Mouse (Mus musculus) lung, embryonic 14.5 days (tissue): ENCODE data around the gene Shank2. TPM values are rescaled to one million over a fixed set of nuclear protein-coding genes. Genes with fewer than 3 reads are reported as not detected.

Experiments used
- ATAC-seq: fragments of 200-750 bp; cut with Nextera tagmentation; 2 replicates; pipeline ENCODE4 v1.8.0; 2017; ENCODE audit warnings: mild to moderate bottlenecking, moderate TSS enrichment, moderate library complexity; ENCODE audit not compliant: insufficient read depth
- DNase-seq: peaks from one replicate; pipeline ENCODE4 v3.0.0-alpha.2; 2015
- H3K27ac ChIP-seq: fragments of 300-500 bp; sonication (generic); 2 replicates; pipeline ENCODE4 v1.5.1; 2014; ENCODE audit warnings: low read depth, mild to moderate bottlenecking, moderate library complexity
- H3K27me3 ChIP-seq: fragments of 300-500 bp; sonication (generic); 2 replicates; pipeline ENCODE4 v1.6.1; 2014; ENCODE audit warnings: low read length, control low read depth; ENCODE audit not compliant: insufficient read depth
- H3K36me3 ChIP-seq: fragments of 300-500 bp; sonication (generic); 2 replicates; pipeline ENCODE4 v1.6.1; 2014; ENCODE audit warnings: control low read depth; ENCODE audit not compliant: insufficient read depth
- H3K4me1 ChIP-seq: fragments of 300-500 bp; sonication (generic); 2 replicates; pipeline ENCODE4 v1.6.1; 2014; ENCODE audit warnings: antibody characterized with exemption, control low read depth; ENCODE audit not compliant: insufficient read depth
- H3K4me2 ChIP-seq: fragments of 300-500 bp; sonication (generic); 2 replicates; pipeline ENCODE4 v1.6.1; 2014; ENCODE audit warnings: mild to moderate bottlenecking
- H3K4me3 ChIP-seq: fragments of 300-500 bp; sonication (generic); 2 replicates; pipeline ENCODE4 v1.5.1; 2014; ENCODE audit warnings: low read depth, low read length
- H3K9ac ChIP-seq: fragments of 300-500 bp; sonication (generic); 2 replicates; pipeline ENCODE4 v1.6.1; 2014
- H3K9me3 ChIP-seq: fragments of 300-500 bp; sonication (generic); 2 replicates; pipeline ENCODE4 v1.6.1; 2016; ENCODE audit warnings: low read depth, low read length, control low read depth
- CTCF ChIP-seq: IDR thresholded peaks from 2 replicates; pipeline ENCODE4 v1.5.1; 2016; ENCODE audit warnings: antibody characterized with exemption, low read depth
- WGBS: fragments of 180-500 bp; shearing (Covaris S2); extraction: QIAGEN DNeasy Blood & Tissue Kit; methylation state at CpG from one replicate; pipeline ENCODE4 v1.1.7; 2014; 5-methylcytosine and 5-hydroxymethylcytosine counted together
- polyA plus RNA-seq: library from polyadenylated mRNA; unstranded; fragments of >200 nt; fragmentation: Nextera tagmentation; extraction: Ambion mirVana; gene quantifications from 2 replicates; pipeline ENCODE4 v1.2.1, GENCODE M21; 2014

Gene Shank2
- polyA plus RNA-seq, 1 experiment from 2014 or later: 2.1 TPM

DNA sequence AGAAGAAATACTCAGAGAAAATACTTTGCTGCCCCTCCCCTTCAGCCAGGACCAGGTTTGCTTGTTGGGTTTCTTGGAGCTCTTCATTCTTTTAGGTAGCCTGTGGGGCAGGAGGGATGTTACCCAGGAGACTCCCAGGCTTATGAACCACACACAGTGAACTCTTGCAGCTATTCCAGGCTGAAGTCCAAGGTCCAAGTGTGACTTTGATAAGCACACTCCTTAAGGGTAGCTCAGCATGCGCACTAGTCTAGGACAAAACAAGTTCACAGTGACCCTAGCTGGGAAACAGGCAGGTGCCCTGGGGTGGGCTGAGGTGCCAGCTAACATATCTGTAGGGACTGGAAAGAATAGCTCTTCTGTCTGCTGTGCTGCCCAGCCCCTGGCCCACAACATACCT lies 117.8 kb downstream of the Shank2 start:
- no peak overlapping the region for H3K4me2 ChIP-seq
- ATAC-seq (no peak), DNase-seq (no peak)
- no peaks in the 10 kb centered on the region for H3K9me3 ChIP-seq
- H3K27ac ChIP-seq: no peak overlapping the region
- no peaks in the 10 kb centered on the region for H3K27me3 ChIP-seq
- no peak for TF ChIP-seq CTCF
- H3K4me1 ChIP-seq: no peaks in the 10 kb centered on the region
- 78% methylated on average over 1 of the region's 1 CpGs for WGBS
- no peak overlapping the region for H3K4me3 ChIP-seq
- no peak overlapping the region for H3K9ac ChIP-seq
- H3K36me3 ChIP-seq: no peaks in the 10 kb centered on the region

DNA sequence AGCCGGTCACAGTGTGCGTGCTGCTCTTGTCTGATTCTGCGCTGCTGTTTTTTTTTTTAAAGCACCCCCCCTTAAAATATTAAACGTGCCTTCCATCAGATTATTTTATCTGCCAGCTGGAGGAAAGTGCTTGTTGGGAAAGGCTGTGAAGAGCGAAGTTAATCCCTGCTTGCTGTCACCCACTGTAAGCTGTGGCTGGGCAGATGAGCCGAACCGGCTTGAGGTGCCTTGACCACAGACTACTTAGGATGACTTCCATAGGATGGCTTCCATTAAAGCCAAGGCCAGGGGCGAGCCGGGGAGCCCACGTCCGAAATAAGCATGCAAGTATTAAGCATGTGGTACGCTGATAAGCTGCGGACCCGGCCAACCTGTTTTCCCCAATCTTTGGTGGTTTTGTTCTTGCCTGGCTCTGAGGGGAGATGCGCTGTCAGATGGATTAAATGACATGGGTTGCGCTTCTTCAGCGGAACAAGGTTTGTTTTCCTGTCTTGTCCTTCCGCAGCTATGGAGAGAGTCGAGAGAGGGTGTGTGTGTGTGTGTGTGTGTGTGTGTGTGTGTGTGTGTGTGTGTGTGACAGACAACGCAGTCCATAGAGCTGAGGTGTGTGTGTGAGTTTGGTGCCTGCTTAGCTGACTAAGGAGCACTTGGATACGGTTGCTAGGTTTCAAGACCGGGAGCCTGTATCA lies 131.1 kb downstream of the Shank2 start:
- ATAC-seq (no peak), DNase-seq (no peak)
- H3K9me3 ChIP-seq: no peaks in the 10 kb centered on the region
- H3K4me2 ChIP-seq: no peak overlapping the region
- no peaks in the 10 kb centered on the region for H3K27me3 ChIP-seq
- no peak overlapping the region for H3K4me3 ChIP-seq
- no peaks in the 10 kb centered on the region for H3K4me1 ChIP-seq
- TF ChIP-seq CTCF: no peak
- 68% methylated on average over 22 of the region's 22 CpGs for WGBS
- no peak overlapping the region for H3K9ac ChIP-seq
- no peak overlapping the region for H3K27ac ChIP-seq
- H3K36me3 ChIP-seq: no peaks in the 10 kb centered on the region

DNA sequence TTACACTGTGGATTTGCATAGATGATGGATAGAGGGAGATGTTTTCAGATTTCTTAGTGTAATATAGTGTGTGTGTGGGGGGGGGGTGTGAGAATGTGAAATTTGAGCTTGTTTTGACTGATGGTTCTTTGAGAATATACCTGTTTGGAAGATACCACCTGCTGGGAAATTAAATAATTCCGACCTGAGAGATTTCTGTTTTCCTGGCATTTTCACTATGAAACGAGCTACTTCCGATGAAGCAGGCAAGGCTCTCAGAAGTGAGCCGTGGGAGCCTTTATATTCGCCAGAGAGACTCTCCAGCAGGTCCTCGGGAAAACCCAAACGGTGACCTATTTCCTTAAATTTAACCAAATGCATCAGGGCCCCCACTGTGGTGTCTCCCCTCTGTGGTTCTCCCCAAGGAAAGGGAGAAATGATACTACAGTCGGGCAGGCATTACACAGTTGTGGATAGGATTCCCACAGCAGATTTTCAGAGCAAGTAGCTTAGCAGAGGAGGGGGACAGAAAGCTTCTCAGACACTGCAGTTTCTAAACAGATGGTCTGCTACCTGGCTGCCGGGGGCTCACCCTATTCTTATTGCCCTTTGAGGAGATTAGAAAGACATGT lies 131.8 kb downstream of the Shank2 start:
- H3K4me3 ChIP-seq: no peak overlapping the region
- H3K27me3 ChIP-seq: no peaks in the 10 kb centered on the region
- TF ChIP-seq CTCF: no peak
- DNase-seq: no peak
- H3K27ac ChIP-seq: no peak overlapping the region
- no peak overlapping the region for H3K4me2 ChIP-seq
- H3K36me3 ChIP-seq: no peaks in the 10 kb centered on the region
- no peak overlapping the region for H3K9ac ChIP-seq
- no peaks in the 10 kb centered on the region for H3K9me3 ChIP-seq
- no peak for ATAC-seq
- no peaks in the 10 kb centered on the region for H3K4me1 ChIP-seq
- WGBS: 68% methylated on average over 9 of the region's 9 CpGs

DNA sequence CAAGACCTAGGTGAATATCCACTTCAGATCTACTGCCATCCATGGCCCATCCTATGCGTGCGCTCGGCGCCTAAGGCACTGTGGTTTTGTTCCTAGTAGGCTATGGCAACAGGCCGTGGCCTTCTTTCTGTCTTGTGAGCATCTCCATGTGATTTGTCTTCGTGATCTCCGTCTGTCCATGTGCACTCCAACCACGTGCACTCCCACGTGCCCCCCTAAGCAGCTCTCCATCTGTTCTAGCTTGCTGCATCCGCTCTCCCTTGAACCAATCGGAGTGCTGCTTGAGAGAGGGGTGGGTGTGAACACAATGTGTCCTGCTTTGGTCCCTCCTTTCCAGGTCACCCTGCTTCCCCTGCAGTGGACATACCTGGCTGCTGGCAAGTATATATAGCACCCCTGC lies 133.0 kb downstream of the Shank2 start:
- DNase-seq (no peak), ATAC-seq (no peak)
- Histone ChIP-seq H3K4me2 (no peak overlapping the region), H3K9ac (no peak overlapping the region), H3K36me3 (no peaks in the 10 kb centered on the region), H3K4me1 (no peaks in the 10 kb centered on the region), H3K27me3 (no peaks in the 10 kb centered on the region), H3K9me3 (no peaks in the 10 kb centered on the region), H3K27ac (no peak overlapping the region), H3K4me3 (no peak overlapping the region)
- 82% methylated on average over 11 of the region's 11 CpGs for WGBS
- no peak for TF ChIP-seq CTCF

DNA sequence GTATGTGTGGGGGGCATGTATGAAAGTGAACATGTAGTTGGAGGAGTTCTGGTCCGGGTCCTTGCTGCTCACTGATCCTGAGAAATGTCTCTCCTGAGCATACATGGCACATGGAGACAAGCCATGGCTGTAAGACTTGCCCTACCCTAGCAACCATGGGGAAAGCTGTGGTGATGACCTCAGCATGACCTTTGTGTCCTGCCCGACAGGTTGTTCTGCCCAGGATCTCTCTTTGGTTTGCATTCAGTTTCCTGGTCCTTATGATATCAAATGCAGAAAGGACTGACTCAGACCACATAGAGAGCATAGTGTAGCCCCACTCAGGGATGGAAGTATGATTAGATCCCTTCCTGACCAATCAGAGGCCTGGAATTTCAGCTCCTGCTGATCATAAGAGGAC lies 136.1 kb downstream of the Shank2 start:
- Histone ChIP-seq H3K9me3 (no peaks in the 10 kb centered on the region), H3K4me3 (no peak overlapping the region), H3K4me1 (no peaks in the 10 kb centered on the region), H3K27ac (no peak overlapping the region), H3K4me2 (no peak overlapping the region), H3K27me3 (no peaks in the 10 kb centered on the region), H3K9ac (no peak overlapping the region), H3K36me3 (no peaks in the 10 kb centered on the region)
- ATAC-seq: no peak
- peak; percentile 1 for DNase-seq
- WGBS: 54% methylated on average over 2 of the region's 2 CpGs
- TF ChIP-seq CTCF: no peak

DNA sequence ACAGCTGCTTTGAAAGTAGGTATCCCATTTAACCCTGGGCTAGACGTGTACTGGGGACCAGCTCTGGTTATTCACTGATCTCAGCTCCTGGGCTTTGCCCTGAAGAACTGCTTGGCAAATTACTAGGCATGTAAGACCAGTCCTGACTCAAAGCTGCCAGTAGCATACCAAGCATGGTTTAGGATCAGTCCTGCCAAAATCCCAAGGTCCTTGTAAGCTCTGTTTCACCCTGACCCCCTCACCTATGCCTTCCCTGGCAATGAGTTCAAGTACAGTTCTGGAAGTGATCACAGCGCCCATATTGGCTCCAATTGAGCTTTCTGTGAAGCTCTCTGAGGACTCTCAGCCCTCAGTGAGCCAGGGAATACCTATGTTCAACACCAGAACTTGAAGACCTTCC lies 136.7 kb downstream of the Shank2 start:
- no peaks in the 10 kb centered on the region for H3K36me3 ChIP-seq
- H3K4me2 ChIP-seq: no peak overlapping the region
- no peaks in the 10 kb centered on the region for H3K4me1 ChIP-seq
- no peak for TF ChIP-seq CTCF
- no peaks in the 10 kb centered on the region for H3K27me3 ChIP-seq
- DNase-seq (no peak), ATAC-seq (no peak)
- no peaks in the 10 kb centered on the region for H3K9me3 ChIP-seq
- no peak overlapping the region for H3K9ac ChIP-seq
- 69% methylated on average over 2 of the region's 2 CpGs for WGBS
- H3K27ac ChIP-seq: no peak overlapping the region
- H3K4me3 ChIP-seq: no peak overlapping the region

DNA sequence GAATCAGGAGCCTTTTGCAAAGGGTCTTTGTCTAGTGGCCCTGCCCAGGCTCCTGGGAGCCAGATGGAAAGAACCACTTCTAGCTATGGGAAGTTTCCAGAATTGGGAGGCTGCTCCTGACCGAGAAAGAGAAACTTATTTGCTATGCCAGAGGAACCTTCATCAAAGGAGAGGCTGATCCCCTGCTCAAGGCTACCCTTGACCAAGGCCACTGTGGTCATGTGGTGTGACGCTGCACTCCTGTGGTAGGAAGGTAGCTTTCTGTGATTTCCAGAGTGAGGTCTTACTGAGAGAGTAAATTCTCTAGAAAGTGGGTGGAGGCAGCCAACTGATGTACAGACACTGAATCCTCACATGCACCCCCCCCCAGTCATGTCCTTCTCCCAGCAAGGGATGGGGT lies 138.0 kb downstream of the Shank2 start:
- H3K4me1 ChIP-seq: no peaks in the 10 kb centered on the region
- no peak overlapping the region for H3K4me3 ChIP-seq
- ATAC-seq: no peak
- H3K36me3 ChIP-seq: no peaks in the 10 kb centered on the region
- H3K9ac ChIP-seq: no peak overlapping the region
- TF ChIP-seq CTCF: no peak
- no peaks in the 10 kb centered on the region for H3K9me3 ChIP-seq
- 67% methylated on average over 2 of the region's 2 CpGs for WGBS
- no peak overlapping the region for H3K4me2 ChIP-seq
- H3K27me3 ChIP-seq: no peaks in the 10 kb centered on the region
- H3K27ac ChIP-seq: no peak overlapping the region
- DNase-seq: no peak

DNA sequence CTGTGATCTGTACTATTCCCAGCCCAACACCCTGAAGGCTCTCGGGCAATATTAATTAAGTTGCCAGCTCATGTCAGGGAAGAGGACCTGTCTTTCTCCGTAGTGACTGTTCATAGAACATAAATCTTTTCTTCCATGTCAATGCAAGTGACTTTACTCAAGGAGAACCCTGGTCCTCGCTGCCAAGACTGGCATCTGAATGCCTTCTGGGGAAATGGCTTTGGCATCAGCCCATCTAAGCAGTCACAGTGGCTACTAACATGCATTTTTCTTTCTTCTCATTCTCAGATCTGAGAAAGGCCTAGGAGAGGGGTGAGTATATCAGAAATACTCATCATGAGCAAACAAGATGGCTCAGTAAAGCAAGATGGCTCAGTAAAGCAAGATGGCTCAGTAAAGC lies 138.7 kb downstream of the Shank2 start:
- no peak overlapping the region for H3K9ac ChIP-seq
- no peaks in the 10 kb centered on the region for H3K9me3 ChIP-seq
- DNase-seq (no peak), ATAC-seq (no peak)
- WGBS: 72% methylated on average over 3 of the region's 3 CpGs
- no peak overlapping the region for H3K4me2 ChIP-seq
- no peak overlapping the region for H3K27ac ChIP-seq
- H3K4me3 ChIP-seq: no peak overlapping the region
- H3K36me3 ChIP-seq: no peaks in the 10 kb centered on the region
- no peak for TF ChIP-seq CTCF
- no peaks in the 10 kb centered on the region for H3K27me3 ChIP-seq
- H3K4me1 ChIP-seq: no peaks in the 10 kb centered on the region
